Mouse (Mus musculus) neural tube, embryonic 10.5 days (tissue): ENCODE measurements around the gene Ttc3.

Experiments
- DNase-seq: peaks from one replicate; pipeline ENCODE4 v3.0.0-alpha.2; 2017; ENCODE audit warnings: low spot score; ENCODE audit errors: extremely low spot score

Ttc3 gene

GRCm38 (mm10) chr16:94358091-94358490 lies 12.3 kb upstream of the Ttc3 start:
- no peak for DNase-seq

DNA sequence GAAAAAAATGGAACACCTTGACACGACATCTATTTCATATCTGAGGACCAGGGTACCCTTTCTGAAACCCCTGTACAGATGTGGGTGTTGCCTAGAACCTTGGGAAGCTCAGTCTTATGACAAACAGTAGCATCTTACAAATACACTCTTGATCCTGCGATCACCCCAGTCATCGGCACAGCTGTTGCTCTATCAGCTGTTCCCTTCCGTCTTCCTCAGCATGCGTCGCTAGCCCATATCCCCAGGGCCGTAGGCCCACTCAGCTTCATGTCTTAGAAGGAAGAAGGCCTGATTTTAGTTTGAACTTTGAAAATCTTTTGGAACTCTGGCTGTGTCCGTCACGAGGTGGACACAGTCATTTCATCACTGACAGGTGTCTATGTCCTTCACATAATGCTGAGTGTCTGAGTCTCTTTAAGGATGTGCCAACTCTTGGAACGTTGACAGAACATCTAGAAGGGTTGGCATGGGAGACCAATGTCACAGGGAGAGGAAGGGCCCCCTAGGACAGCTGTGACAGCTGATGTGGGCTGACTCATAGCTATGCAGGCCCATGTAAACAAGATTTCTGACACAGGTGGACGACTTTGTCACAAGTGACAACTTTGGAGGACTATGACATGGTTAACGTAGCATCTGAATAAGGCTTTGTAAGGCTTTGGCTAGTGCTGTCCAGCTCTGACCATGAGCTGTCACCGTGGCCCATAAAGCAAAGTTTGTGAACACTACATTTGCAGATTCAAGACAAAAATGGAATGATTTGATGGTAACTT lies 9.7 kb upstream of the Ttc3 start:
- DNase-seq = no peak

DNA sequence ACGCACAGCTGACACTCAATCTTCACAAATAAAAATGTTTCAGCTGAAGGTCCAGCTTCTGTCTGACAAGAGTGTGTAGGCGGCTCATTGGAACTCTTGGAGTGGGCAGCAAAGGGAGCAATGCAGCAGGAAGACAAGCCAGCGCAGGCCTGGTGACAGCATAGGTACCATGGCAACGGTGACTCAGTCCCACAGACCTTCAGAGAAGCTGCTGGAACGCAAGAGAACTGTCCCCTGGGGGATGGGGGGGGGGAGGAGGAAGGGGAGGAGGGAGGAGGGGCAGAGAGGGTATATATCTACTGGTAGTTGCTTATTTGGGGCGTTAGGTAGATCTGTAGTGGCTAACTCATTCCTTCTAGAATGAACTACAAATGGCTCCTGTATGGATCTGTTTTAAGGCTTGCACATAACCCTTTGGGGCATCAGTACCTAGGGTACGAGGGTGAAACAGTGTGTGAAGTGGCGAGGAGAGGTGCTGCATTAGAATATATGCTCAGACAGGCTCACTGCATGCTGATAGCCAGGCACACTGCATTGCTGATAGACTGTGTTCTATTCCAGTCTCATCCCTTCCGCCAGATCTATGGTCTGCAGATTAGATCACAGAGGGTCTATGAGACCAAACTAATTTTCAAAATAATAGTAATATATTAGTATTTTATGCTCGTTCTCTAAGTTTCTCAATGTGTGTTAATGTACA lies 8.1 kb upstream of the Ttc3 start:
- DNase-seq = no peak

GRCm38 (mm10) chr16:94363814-94364213 lies 6.6 kb upstream of the Ttc3 start:
- DNase-seq = no peak

- DNase-seq = no peak
These were observed 5.0 kb upstream of the Ttc3 start for GRCm38 (mm10) chr16:94365435-94365834.

GRCm38 (mm10) chr16:94369596-94370172 lies 734 bp upstream of the Ttc3 start:
- DNase-seq = no peak

- no peak for DNase-seq
These were observed 490 bp downstream of the Ttc3 start for GRCm38 (mm10) chr16:94370915-94371300.

- peak; percentile 85 for DNase-seq
These were observed 998 bp downstream of the Ttc3 start, which contains the start of gene Pigp for GRCm38 (mm10) chr16:94371301-94371931. Gene Pigp, minus strand, starts transcription at chr16:94371842.

- no peak for DNase-seq
These were observed 9.0 kb downstream of the Ttc3 start for GRCm38 (mm10) chr16:94379386-94379785.

DNA sequence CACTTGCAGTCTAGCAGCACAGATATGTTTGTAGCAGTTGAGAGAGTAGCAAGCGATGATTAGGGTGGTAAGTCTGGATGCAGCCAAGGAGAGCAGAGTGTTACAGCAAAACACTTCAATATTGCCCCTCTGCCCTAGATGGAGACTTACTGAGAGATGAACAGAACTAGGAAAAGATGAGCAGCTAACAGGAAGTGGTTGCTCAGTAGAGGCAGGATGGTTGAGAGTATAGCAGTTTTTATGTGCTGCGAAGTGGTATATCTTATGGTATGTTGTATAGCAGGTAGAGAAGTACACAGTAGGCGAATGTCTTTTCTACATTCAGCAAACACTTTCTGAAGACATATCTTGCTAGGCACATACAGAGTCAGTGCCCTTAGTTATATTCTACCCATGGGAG lies 12.9 kb downstream of the Ttc3 start:
- no peak for DNase-seq

GRCm38 (mm10) chr16:94387690-94388089 lies 17.3 kb downstream of the Ttc3 start:
- no peak for DNase-seq

DNA sequence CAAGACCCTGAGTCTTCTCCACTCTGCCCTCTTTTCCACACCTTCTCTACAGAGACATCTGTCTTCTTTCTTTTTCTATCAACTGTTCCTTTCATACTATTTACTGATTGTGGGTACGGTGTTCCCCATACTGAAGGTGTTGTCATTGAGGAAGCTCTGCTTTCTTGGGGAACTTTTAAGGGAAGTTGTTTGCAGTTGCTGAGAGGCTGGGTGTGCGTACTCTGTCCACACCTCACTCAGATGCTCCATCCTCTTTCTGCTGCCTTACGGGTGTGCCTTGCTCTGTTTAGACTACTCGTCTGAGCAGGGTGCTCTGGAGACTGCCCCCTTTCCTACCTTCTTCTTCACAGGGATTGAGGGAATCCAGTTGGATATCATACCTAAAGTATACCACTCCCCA lies 21.9 kb downstream of the Ttc3 start:
- DNase-seq = no peak

DNA sequence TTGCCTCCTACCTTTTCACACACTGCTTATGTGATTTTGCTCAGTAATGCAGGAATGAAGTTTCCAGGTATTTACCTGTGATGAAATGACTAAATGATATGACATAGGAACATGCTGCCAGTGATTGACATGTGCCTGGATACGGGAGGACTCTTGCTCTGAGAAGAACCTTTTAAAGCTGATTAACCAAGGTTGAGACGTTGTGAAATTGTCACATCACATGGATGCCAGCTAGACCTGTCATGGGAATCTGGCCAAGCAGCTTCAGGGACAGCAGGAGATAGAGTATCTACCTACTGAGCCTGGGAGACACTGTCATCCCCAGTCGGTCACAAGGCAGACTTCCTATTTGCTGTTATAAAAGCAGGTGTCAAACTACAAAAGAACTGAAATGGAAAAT lies 24.6 kb downstream of the Ttc3 start:
- DNase-seq = no peak

DNA sequence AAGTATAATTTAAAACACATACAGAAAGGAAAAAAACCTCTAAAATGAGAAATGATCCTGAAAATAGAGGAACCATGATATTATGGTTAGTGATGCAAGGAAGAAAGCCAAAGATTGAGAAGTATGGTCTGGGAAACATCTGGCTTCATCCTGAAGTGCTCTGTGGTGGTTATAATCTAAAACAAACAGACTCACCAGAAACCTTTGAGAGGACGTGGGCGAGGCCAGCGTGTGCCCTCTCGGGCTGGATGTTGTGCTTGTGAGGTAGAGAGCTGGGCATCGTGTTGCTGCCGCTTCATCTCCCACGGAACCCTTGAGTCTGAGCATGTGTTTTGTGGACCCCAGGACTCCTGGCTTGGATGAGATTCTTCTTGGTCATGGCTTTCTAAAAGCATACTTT lies 26.2 kb downstream of the Ttc3 start:
- no peak for DNase-seq

- no peak for DNase-seq
These were observed 28.7 kb downstream of the Ttc3 start for GRCm38 (mm10) chr16:94399141-94399540.

DNA sequence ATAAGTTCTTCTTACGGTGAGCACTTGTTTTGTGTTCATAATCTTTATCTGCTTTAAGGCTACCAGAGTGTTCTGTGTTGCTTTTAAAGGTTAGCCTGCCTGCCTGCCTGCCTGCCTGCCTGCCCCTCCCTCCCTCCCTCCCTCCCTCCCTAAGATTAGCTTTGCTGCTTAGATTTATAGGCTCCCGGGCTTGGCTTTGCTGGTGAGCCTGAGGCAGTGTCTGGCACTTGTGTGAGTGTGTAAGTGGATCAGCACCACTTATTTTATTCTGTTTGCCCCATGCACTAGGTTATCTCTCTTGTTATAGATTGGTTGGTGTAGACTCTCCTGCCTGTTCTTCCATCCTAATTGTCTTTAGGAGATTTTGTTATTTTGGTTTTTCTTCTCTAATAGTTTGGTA lies 31.2 kb downstream of the Ttc3 start:
- DNase-seq = no peak

- no peak for DNase-seq
These were observed 31.8 kb downstream of the Ttc3 start for GRCm38 (mm10) chr16:94402185-94402584.

- no peak for DNase-seq
These were observed 40.9 kb downstream of the Ttc3 start for GRCm38 (mm10) chr16:94411287-94411686.

DNA sequence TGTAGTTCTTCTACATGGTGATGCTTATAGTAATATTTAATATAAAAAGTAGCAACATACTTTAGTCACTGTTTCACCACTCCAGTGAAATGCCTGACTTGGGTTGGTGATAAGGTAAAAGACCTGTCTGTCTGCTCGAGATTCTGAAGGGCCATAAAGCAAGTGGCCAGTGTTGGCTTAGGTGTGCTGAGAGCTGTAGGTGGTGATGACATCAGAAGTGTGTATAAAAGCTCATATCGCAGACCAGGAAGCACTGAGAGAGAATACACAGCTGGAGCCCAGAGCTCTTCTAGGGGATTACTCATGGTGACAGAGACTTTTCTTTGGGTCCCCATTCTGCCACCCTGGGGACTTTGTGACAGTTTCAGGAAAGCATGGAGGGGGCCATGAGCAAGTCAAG lies 41.8 kb downstream of the Ttc3 start:
- no peak for DNase-seq

DNA sequence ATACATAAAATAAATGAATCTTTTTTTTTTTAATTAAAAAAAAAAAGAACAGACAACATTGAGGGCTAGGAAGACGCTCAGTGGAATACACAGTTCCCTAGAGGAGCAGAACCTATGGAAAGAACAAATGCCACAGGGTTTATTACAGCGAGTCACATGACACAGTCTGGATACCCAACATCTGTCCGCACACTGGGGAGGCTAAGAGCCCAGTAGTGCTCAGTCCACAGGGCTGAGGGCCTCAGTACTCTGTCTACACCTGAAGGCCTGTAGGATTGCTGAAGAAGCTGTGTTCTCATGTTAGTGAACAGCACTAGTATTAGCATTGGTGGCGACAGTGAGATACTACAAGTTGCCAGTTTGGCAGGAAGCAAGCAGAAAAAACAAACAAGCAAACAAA lies 42.3 kb downstream of the Ttc3 start:
- DNase-seq = no peak

- no peak for DNase-seq
These were observed 43.7 kb downstream of the Ttc3 start for GRCm38 (mm10) chr16:94414151-94414550.

- no peak for DNase-seq
These were observed 50.1 kb downstream of the Ttc3 start for GRCm38 (mm10) chr16:94420498-94420897.
